Mouse (Mus musculus) CD4-positive, CD25-positive, alpha-beta regulatory T cell, adult 4 months (primary cell): ENCODE measurements at regions not wholly inside any gene's neighbourhood (a gene's known extent, or its start where the extent isn't known, plus 50 kb on each side); places are given as distances from the start of the nearest gene placed in this dataset.
A peak's percentile ranks its signal among the peaks of the same experiment; 100 is the strongest.
"Not testable (repeated sequence)": the region's sequence is repeated elsewhere in the genome, so short reads cannot be mapped to it uniquely, and the experiment has no call there.

Experiments used
- ATAC-seq: one replicate; pipeline ENCODE4 v1.8.0; 2017

GRCm38 (mm10) chrX:170809909-170810308 lies 137.5 kb downstream of the Asmt start:
- not testable (repeated sequence) for ATAC-seq

GRCm38 (mm10) chrX:170815381-170815780 lies 142.9 kb downstream of the Asmt start:
- ATAC-seq: no peak

- not testable (repeated sequence) for ATAC-seq
These were observed 168.7 kb downstream of the Asmt start for GRCm38 (mm10) chrX:170841108-170841507.

DNA sequence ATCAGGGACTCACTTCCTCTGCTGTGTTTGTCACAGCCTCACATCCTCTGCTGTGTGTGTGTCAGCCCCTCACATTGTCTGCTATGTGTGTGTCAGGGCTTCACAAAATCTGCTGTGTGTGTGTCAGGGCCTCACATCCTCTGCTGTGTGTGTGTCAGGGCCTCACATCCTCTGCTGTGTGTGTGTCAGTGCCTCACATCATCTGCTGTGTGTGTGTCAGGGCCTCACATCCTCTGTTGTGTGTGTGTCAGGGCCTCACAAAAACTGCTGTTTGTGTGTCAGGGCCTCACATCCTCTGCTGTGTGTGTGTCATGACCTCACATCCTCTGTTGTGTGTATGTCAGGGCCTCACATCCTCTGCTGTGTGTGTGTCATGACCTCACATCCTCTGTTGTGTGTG lies 169.1 kb downstream of the Asmt start:
- ATAC-seq: not testable (repeated sequence)

- not testable (repeated sequence) for ATAC-seq
These were observed 170.5 kb downstream of the Asmt start for GRCm38 (mm10) chrX:170842878-170843465.

DNA sequence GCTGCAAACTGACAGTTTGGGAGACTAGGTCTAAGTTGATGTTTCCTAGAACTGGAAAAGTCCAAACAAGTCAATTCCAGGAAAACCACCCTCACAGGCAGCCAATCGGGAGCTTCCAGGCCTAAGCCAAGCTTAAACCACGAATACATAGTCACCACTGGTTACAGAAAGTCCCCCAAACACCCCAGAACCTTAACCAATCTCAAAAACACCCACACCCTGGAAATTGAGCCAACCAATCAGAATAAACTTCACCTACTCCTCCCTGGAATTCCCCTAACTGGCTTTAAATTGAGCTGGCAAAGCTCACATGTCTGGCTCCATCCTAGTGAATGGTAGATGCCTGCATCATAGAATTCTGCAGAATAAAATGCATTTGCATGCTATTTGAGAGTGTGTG lies 204.2 kb downstream of the Asmt start:
- ATAC-seq: peak; percentile 82

DNA sequence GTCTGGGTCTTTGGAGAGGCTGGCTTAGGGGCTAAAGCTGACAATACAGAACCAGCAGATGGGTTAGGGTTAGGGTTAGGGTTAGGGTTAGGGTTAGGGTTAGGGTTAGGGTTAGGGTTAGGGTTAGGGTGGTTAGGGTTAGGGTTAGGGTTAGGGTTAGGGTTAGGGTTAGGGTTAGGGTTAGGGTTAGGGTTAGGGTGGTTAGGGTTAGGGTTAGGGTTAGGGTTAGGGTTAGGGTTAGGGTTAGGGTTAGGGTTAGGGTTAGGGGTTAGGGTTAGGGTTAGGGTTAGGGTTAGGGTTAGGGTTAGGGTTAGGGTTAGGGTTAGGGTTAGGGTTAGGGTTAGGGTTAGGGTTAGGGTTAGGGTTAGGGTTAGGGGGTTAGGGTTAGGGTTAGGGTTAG lies 208.4 kb downstream of the Asmt start:
- ATAC-seq: not testable (repeated sequence)
